Mouse (Mus musculus) liver, adult 2 months (tissue): ENCODE data around the gene Eif3d.

Experiments used
- CTCF ChIP-seq: fragments of 200-500 bp; IDR thresholded peaks from 2 replicates; pipeline ENCODE4 v1.5.1; 2011; ENCODE audit warnings: low read depth, low read length, control low read depth
- POLR2A ChIP-seq: fragments of 200-500 bp; IDR thresholded peaks from 2 replicates; pipeline ENCODE4 v1.6.1; 2011; ENCODE audit warnings: low read length, control low read depth; ENCODE audit not compliant: insufficient read depth; ENCODE audit errors: extremely low read depth

DNA sequence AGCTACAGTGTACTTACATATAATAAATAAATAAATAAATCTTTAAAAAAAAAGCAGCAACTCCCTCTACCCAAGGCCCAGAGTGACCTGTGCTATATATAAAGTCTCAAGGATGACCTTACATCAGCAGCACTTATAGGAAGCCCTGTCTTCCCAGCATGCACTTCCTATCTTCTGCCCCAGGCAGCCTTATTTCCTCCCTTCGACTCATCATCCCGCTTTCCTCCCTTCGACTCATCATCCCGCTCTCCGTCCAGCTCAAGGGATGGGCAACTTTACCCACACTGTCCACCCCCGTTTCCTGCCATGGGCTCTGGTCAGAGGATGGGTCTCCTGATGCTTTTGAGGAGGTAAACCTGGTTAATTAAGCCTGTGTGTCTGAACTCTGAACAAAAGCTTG lies 49.0 kb downstream of the Eif3d start:
- TF ChIP-seq CTCF (no peak), POLR2A (no peak)
